Mouse (Mus musculus) midbrain, postnatal 0 days (tissue): ENCODE data around the gene Scamp1. TPM values are rescaled to one million over a fixed set of nuclear protein-coding genes. Genes with fewer than 3 reads are reported as not detected.

Experiments
- ATAC-seq: fragments of 200-750 bp; cut with Nextera tagmentation; 2 replicates; pipeline ENCODE4 v1.8.0; 2017; ENCODE audit warnings: moderate number of reproducible peaks, mild to moderate bottlenecking, moderate TSS enrichment, moderate library complexity; ENCODE audit not compliant: low FRiP score
- DNase-seq: peaks from one replicate; pipeline ENCODE4 v3.0.0-alpha.2; 2015; ENCODE audit warnings: low spot score
- H3K27ac ChIP-seq: fragments of 300-500 bp; sonication (generic); 2 replicates; pipeline ENCODE4 v1.5.1; 2014; ENCODE audit warnings: low read depth, mild to moderate bottlenecking, low read length, mixed read lengths
- H3K27me3 ChIP-seq: fragments of 300-500 bp; sonication (generic); 2 replicates; pipeline ENCODE4 v1.6.1; 2014; ENCODE audit warnings: low read length, control low read depth, mixed read lengths; ENCODE audit not compliant: insufficient read depth
- H3K36me3 ChIP-seq: fragments of 300-500 bp; sonication (generic); 2 replicates; pipeline ENCODE4 v1.6.1; 2014; ENCODE audit warnings: low read length, control low read depth, mixed read lengths; ENCODE audit not compliant: insufficient read depth
- H3K4me1 ChIP-seq: fragments of 300-500 bp; sonication (generic); 2 replicates; pipeline ENCODE4 v1.6.1; 2014; ENCODE audit warnings: mild to moderate bottlenecking, control low read depth, antibody characterized with exemption, low read length, mixed read lengths; ENCODE audit not compliant: insufficient read depth
- H3K4me2 ChIP-seq: fragments of 300-500 bp; sonication (generic); 2 replicates; pipeline ENCODE4 v1.6.1; 2014; ENCODE audit warnings: low read depth, mild to moderate bottlenecking, low read length, mixed read lengths; ENCODE audit not compliant: poor library complexity, severe bottlenecking
- H3K4me3 ChIP-seq: fragments of 300-500 bp; sonication (generic); 2 replicates; pipeline ENCODE4 v1.5.1; 2014; ENCODE audit warnings: low read depth, mild to moderate bottlenecking, low read length, moderate library complexity
- H3K9ac ChIP-seq: fragments of 300-500 bp; sonication (generic); replicated peaks from 2 replicates; pipeline ENCODE4 v1.6.1; 2014; ENCODE audit warnings: mild to moderate bottlenecking, low read length, moderate library complexity, mixed read lengths; ENCODE audit not compliant: poor library complexity, severe bottlenecking
- H3K9me3 ChIP-seq: fragments of 300-500 bp; sonication (generic); 2 replicates; pipeline ENCODE4 v1.6.1; 2016; ENCODE audit warnings: low read length, control low read depth
- CTCF ChIP-seq: IDR thresholded peaks from 2 replicates; pipeline ENCODE4 v1.5.1; 2016; ENCODE audit warnings: antibody characterized with exemption, mild to moderate bottlenecking
- WGBS: fragments of 180-500 bp; shearing (Covaris S2); extraction: QIAGEN DNeasy Blood & Tissue Kit; methylation state at CpG from one replicate; pipeline ENCODE4 v1.1.7; 2014; 5-methylcytosine and 5-hydroxymethylcytosine counted together
- polyA plus RNA-seq: library from polyadenylated mRNA; unstranded; fragments of >200 nt; fragmentation: Nextera tagmentation; extraction: Ambion mirVana; gene quantifications from 2 replicates; pipeline ENCODE4 v1.2.1, GENCODE M21; 2015
- total RNA-seq: library from RNA; depleted of rRNA; stranded (reverse); fragments of >200 nt; gene quantifications from 2 replicates; pipeline ENCODE4 v1.2.3, GENCODE M21; 2014

Scamp1 gene
- total and polyA plus RNA-seq, 2 experiments from 2014 or later: 124 to 166 TPM

- 0 out of 2 replicates have a peak, but pooled peaks cover 5% of the 10 kb centered on the region for H3K4me1 ChIP-seq
- H3K36me3 ChIP-seq: no peaks in the 10 kb centered on the region
- H3K4me3 ChIP-seq: no peak overlapping the region
- H3K27ac ChIP-seq: no peak overlapping the region
- H3K27me3 ChIP-seq: no peaks in the 10 kb centered on the region
- WGBS: 84% methylated on average over 6 of the region's 6 CpGs
- H3K9me3 ChIP-seq: no peaks in the 10 kb centered on the region
- no peak for ATAC-seq
- no peak overlapping the region for H3K9ac ChIP-seq
- no peak overlapping the region for H3K4me2 ChIP-seq
- TF ChIP-seq CTCF: no peak
- no peak for DNase-seq
These were observed 45.5 kb downstream of the Scamp1 start for GRCm38 (mm10) chr13:94240111-94240510.

- no peak for ATAC-seq
- Histone ChIP-seq H3K27ac (no peak overlapping the region), H3K27me3 (no peaks in the 10 kb centered on the region), H3K9ac (no peak overlapping the region), H3K4me3 (no peak overlapping the region), H3K9me3 (no peaks in the 10 kb centered on the region), H3K36me3 (no peaks in the 10 kb centered on the region), H3K4me2 (no peak overlapping the region), H3K4me1 (0 out of 2 replicates have a peak, but pooled peaks cover 5% of the 10 kb centered on the region)
- WGBS: 38% methylated on average over 4 of the region's 4 CpGs
- TF ChIP-seq CTCF: no peak
- no peak for DNase-seq
These were observed 46.2 kb downstream of the Scamp1 start for GRCm38 (mm10) chr13:94239488-94239887.

GRCm38 (mm10) chr13:94231871-94232270, 53.8 kb downstream of the Scamp1 start:
- WGBS: 91% methylated on average over 14 of the region's 14 CpGs
- H3K4me3 ChIP-seq: no peak overlapping the region
- no peak for DNase-seq
- H3K4me1 ChIP-seq: no peaks in the 10 kb centered on the region
- no peaks in the 10 kb centered on the region for H3K27me3 ChIP-seq
- no peak for ATAC-seq
- no peak overlapping the region for H3K9ac ChIP-seq
- H3K27ac ChIP-seq: no peak overlapping the region
- no peaks in the 10 kb centered on the region for H3K9me3 ChIP-seq
- H3K36me3 ChIP-seq: peaks cover 15% of the 10 kb centered on the region; the same call in 1 of the 2 replicates
- no peak overlapping the region for H3K4me2 ChIP-seq
- no peak for TF ChIP-seq CTCF

GRCm38 (mm10) chr13:94224717-94225705, 60.6 kb downstream of the Scamp1 start:
- H3K4me3 ChIP-seq: no peak overlapping the region
- 95% methylated on average over 38 of the region's 38 CpGs for WGBS
- H3K27me3 ChIP-seq: no peaks in the 10 kb centered on the region
- no peak for ATAC-seq
- peaks cover 17% of the 10 kb centered on the region for H3K36me3 ChIP-seq
- no peak overlapping the region for H3K9ac ChIP-seq
- DNase-seq: no peak
- no peak overlapping the region for H3K4me2 ChIP-seq
- TF ChIP-seq CTCF: no peak
- no peaks in the 10 kb centered on the region; the same call in 1 of the 2 replicates for H3K4me1 ChIP-seq
- no peak overlapping the region for H3K27ac ChIP-seq
- no peaks in the 10 kb centered on the region for H3K9me3 ChIP-seq

- Histone ChIP-seq H3K4me3 (no peak overlapping the region), H3K9me3 (no peaks in the 10 kb centered on the region), H3K4me2 (no peak overlapping the region), H3K27ac (no peak overlapping the region), H3K9ac (no peak overlapping the region), H3K36me3 (peaks cover 17% of the 10 kb centered on the region), H3K27me3 (no peaks in the 10 kb centered on the region), H3K4me1 (no peaks in the 10 kb centered on the region; the same call in 1 of the 2 replicates)
- no peak for TF ChIP-seq CTCF
- no peak for ATAC-seq
- WGBS: 60% methylated on average over 14 of the region's 14 CpGs
- DNase-seq: peak; percentile 28
These were observed 62.0 kb downstream of the Scamp1 start for GRCm38 (mm10) chr13:94223609-94224008.

GRCm38 (mm10) chr13:94212716-94213115, 72.9 kb downstream of the Scamp1 start:
- Histone ChIP-seq H3K9me3 (no peaks in the 10 kb centered on the region), H3K27ac (no peak overlapping the region), H3K27me3 (no peaks in the 10 kb centered on the region), H3K9ac (no peak overlapping the region), H3K4me2 (no peak overlapping the region), H3K4me1 (no peaks in the 10 kb centered on the region), H3K4me3 (no peak overlapping the region), H3K36me3 (peaks cover 15% of the 10 kb centered on the region)
- no peak for ATAC-seq
- WGBS: 91% methylated on average over 2 of the region's 2 CpGs
- peak; percentile 66 for TF ChIP-seq CTCF
- no peak for DNase-seq
